Mouse (Mus musculus): ENCODE results near the gene Arfgef3. TPM values are rescaled to one million over a fixed set of nuclear protein-coding genes. Genes with fewer than 3 reads are reported as not detected.

Gene Arfgef3
- polyA plus RNA-seq, 1 experiment from 2014 or later = 0.69 TPM

GRCm38 (mm10) chr10:18728548-18728947, 15.2 kb downstream of the Arfgef3 start:
- no peaks in the 10 kb centered on the region for H3K9me3 ChIP-seq (replicated peaks)
- no peak for ATAC-seq (ENCODE audit: insufficient number of reproducible peaks, low FRiP score)
- no peaks in the 10 kb centered on the region for H3K4me1 ChIP-seq (replicated peaks)
- no peaks in the 10 kb centered on the region for H3K27me3 ChIP-seq (replicated peaks)
- H3K9ac ChIP-seq = no peak overlapping the region
- no peaks in the 10 kb centered on the region for H3K36me3 ChIP-seq
- WGBS = 78% methylated on average over 1 of the region's 1 CpGs
- H3K4me3 ChIP-seq = no peak overlapping the region
- H3K4me2 ChIP-seq = no peak overlapping the region
- no peak overlapping the region for H3K27ac ChIP-seq (ENCODE audit: poor library complexity, severe bottlenecking)

- ATAC-seq (ENCODE audit: insufficient number of reproducible peaks, low FRiP score) = no peak
- no peak overlapping the region for H3K9ac ChIP-seq
- H3K27ac ChIP-seq (ENCODE audit: poor library complexity, severe bottlenecking) = no peak overlapping the region
- no peaks in the 10 kb centered on the region for H3K36me3 ChIP-seq
- H3K4me3 ChIP-seq = no peak overlapping the region
- WGBS = 91% methylated on average over 4 of the region's 4 CpGs
- no peaks in the 10 kb centered on the region for H3K9me3 ChIP-seq (replicated peaks)
- no peaks in the 10 kb centered on the region for H3K27me3 ChIP-seq (replicated peaks)
- 0 out of 2 replicates have a peak, but pooled peaks cover 4% of the 10 kb centered on the region for H3K4me1 ChIP-seq (replicated peaks)
- no peak overlapping the region for H3K4me2 ChIP-seq
Observed at GRCm38 (mm10) chr10:18711436-18711835, 32.3 kb downstream of the Arfgef3 start.

GRCm38 (mm10) chr10:18710949-18711348, 32.8 kb downstream of the Arfgef3 start:
- Histone ChIP-seq H3K4me3 (no peak overlapping the region), H3K4me2 (no peak overlapping the region), H3K4me1 (replicated peaks) (0 out of 2 replicates have a peak, but pooled peaks cover 4% of the 10 kb centered on the region), H3K27ac (ENCODE audit: poor library complexity, severe bottlenecking) (no peak overlapping the region), H3K36me3 (no peaks in the 10 kb centered on the region), H3K9me3 (replicated peaks) (no peaks in the 10 kb centered on the region), H3K9ac (no peak overlapping the region), H3K27me3 (replicated peaks) (no peaks in the 10 kb centered on the region)
- ATAC-seq (ENCODE audit: insufficient number of reproducible peaks, low FRiP score) = no peak
- 74% methylated on average over 6 of the region's 6 CpGs for WGBS

GRCm38 (mm10) chr10:18709836-18710235, 33.9 kb downstream of the Arfgef3 start:
- Histone ChIP-seq H3K9ac (no peak overlapping the region), H3K27ac (ENCODE audit: poor library complexity, severe bottlenecking) (no peak overlapping the region)
- 98% methylated on average over 2 of the region's 2 CpGs for WGBS

GRCm38 (mm10) chr10:18708641-18709040, 35.1 kb downstream of the Arfgef3 start:
- Histone ChIP-seq H3K4me1 (replicated peaks) (0 out of 2 replicates have a peak, but pooled peaks cover 4% of the 10 kb centered on the region), H3K4me2 (no peak overlapping the region), H3K27me3 (replicated peaks) (no peaks in the 10 kb centered on the region), H3K27ac (ENCODE audit: poor library complexity, severe bottlenecking) (no peak overlapping the region), H3K9ac (no peak overlapping the region), H3K4me3 (no peak overlapping the region), H3K9me3 (replicated peaks) (no peaks in the 10 kb centered on the region), H3K36me3 (no peaks in the 10 kb centered on the region)
- ATAC-seq (ENCODE audit: insufficient number of reproducible peaks, low FRiP score) = no peak
- WGBS = 51% methylated on average over 1 of the region's 1 CpGs

More at GRCm38 (mm10) chr10:18709836-18710235, 33.9 kb downstream of the Arfgef3 start:
- Histone ChIP-seq H3K4me3 (no peak overlapping the region), H3K4me1 (replicated peaks) (0 out of 2 replicates have a peak, but pooled peaks cover 4% of the 10 kb centered on the region), H3K27me3 (replicated peaks) (no peaks in the 10 kb centered on the region), H3K36me3 (no peaks in the 10 kb centered on the region), H3K9me3 (replicated peaks) (no peaks in the 10 kb centered on the region), H3K4me2 (no peak overlapping the region)
- no peak for ATAC-seq (ENCODE audit: insufficient number of reproducible peaks, low FRiP score)

- no peak for ATAC-seq (ENCODE audit: insufficient number of reproducible peaks, low FRiP score)
- H3K9me3 ChIP-seq (replicated peaks) = no peaks in the 10 kb centered on the region
- H3K4me2 ChIP-seq = no peak overlapping the region
- no peaks in the 10 kb centered on the region for H3K27me3 ChIP-seq (replicated peaks)
- 56% methylated on average over 4 of the region's 4 CpGs for WGBS
- no peak overlapping the region for H3K9ac ChIP-seq
- no peak overlapping the region for H3K4me3 ChIP-seq
- H3K4me1 ChIP-seq (replicated peaks) = 0 out of 2 replicates have a peak, but pooled peaks cover 4% of the 10 kb centered on the region
- H3K27ac ChIP-seq (ENCODE audit: poor library complexity, severe bottlenecking) = no peak overlapping the region
- H3K36me3 ChIP-seq = no peaks in the 10 kb centered on the region
Observed at GRCm38 (mm10) chr10:18704393-18705120, 39.2 kb downstream of the Arfgef3 start.

GRCm38 (mm10) chr10:18701517-18701916, 42.2 kb downstream of the Arfgef3 start:
- ATAC-seq (ENCODE audit: insufficient number of reproducible peaks, low FRiP score) = no peak
- Histone ChIP-seq H3K9me3 (replicated peaks) (no peaks in the 10 kb centered on the region), H3K9ac (no peak overlapping the region), H3K4me2 (no peak overlapping the region), H3K4me1 (replicated peaks) (no peaks in the 10 kb centered on the region), H3K36me3 (no peaks in the 10 kb centered on the region), H3K4me3 (no peak overlapping the region), H3K27ac (ENCODE audit: poor library complexity, severe bottlenecking) (no peak overlapping the region), H3K27me3 (replicated peaks) (no peaks in the 10 kb centered on the region)

GRCm38 (mm10) chr10:18700117-18700516, 43.6 kb downstream of the Arfgef3 start:
- Histone ChIP-seq H3K4me2 (no peak overlapping the region), H3K36me3 (no peaks in the 10 kb centered on the region), H3K4me1 (replicated peaks) (no peaks in the 10 kb centered on the region), H3K9ac (no peak overlapping the region), H3K27ac (ENCODE audit: poor library complexity, severe bottlenecking) (no peak overlapping the region), H3K9me3 (replicated peaks) (0 out of 2 replicates have a peak, but pooled peaks cover 3% of the 10 kb centered on the region), H3K4me3 (no peak overlapping the region), H3K27me3 (replicated peaks) (no peaks in the 10 kb centered on the region)
- WGBS = 64% methylated on average over 2 of the region's 2 CpGs
- ATAC-seq (ENCODE audit: insufficient number of reproducible peaks, low FRiP score) = no peak

- H3K27me3 ChIP-seq (replicated peaks) = no peaks in the 10 kb centered on the region
- no peak overlapping the region for H3K4me2 ChIP-seq
- H3K27ac ChIP-seq (ENCODE audit: poor library complexity, severe bottlenecking) = no peak overlapping the region
- 0 out of 2 replicates have a peak, but pooled peaks cover 3% of the 10 kb centered on the region for H3K9me3 ChIP-seq (replicated peaks)
- no peaks in the 10 kb centered on the region for H3K4me1 ChIP-seq (replicated peaks)
- 82% methylated on average over 2 of the region's 2 CpGs for WGBS
- ATAC-seq (ENCODE audit: insufficient number of reproducible peaks, low FRiP score) = no peak
- H3K4me3 ChIP-seq = no peak overlapping the region
- H3K36me3 ChIP-seq = no peaks in the 10 kb centered on the region
- H3K9ac ChIP-seq = no peak overlapping the region
Observed at GRCm38 (mm10) chr10:18699151-18699550, 44.6 kb downstream of the Arfgef3 start.

GRCm38 (mm10) chr10:18696461-18696860, 47.3 kb downstream of the Arfgef3 start:
- H3K9ac ChIP-seq = no peak overlapping the region
- WGBS = 64% methylated on average over 6 of the region's 6 CpGs
- no peak for ATAC-seq (ENCODE audit: insufficient number of reproducible peaks, low FRiP score)

GRCm38 (mm10) chr10:18688234-18688633, 55.5 kb downstream of the Arfgef3 start:
- ATAC-seq (ENCODE audit: insufficient number of reproducible peaks, low FRiP score) = 0 out of 2 replicates have a peak, but pooled peaks have one; percentile 39
- H3K27ac ChIP-seq (ENCODE audit: poor library complexity, severe bottlenecking) = no peak overlapping the region
- H3K4me2 ChIP-seq = no peak overlapping the region
- WGBS = 28% methylated on average over 2 of the region's 2 CpGs
- H3K4me3 ChIP-seq = no peak overlapping the region
- no peaks in the 10 kb centered on the region for H3K9me3 ChIP-seq (replicated peaks)
- H3K27me3 ChIP-seq (replicated peaks) = no peaks in the 10 kb centered on the region
- H3K9ac ChIP-seq = no peak overlapping the region
- H3K36me3 ChIP-seq = no peaks in the 10 kb centered on the region
- peaks cover 9% of the 10 kb centered on the region for H3K4me1 ChIP-seq (replicated peaks)

More at GRCm38 (mm10) chr10:18696461-18696860, 47.3 kb downstream of the Arfgef3 start:
- no peak overlapping the region for H3K4me3 ChIP-seq
- no peaks in the 10 kb centered on the region for H3K27me3 ChIP-seq (replicated peaks)
- H3K27ac ChIP-seq (ENCODE audit: poor library complexity, severe bottlenecking) = no peak overlapping the region
- no peaks in the 10 kb centered on the region for H3K36me3 ChIP-seq
- H3K4me2 ChIP-seq = no peak overlapping the region
- no peaks in the 10 kb centered on the region for H3K4me1 ChIP-seq (replicated peaks)
- 0 out of 2 replicates have a peak, but pooled peaks cover 3% of the 10 kb centered on the region for H3K9me3 ChIP-seq (replicated peaks)

Measured in heart, embryonic 12.5 days (tissue).